Mouse (Mus musculus) erythroblast, embryonic 14.5 days (primary cell): ENCODE data around the gene Capn12.

ENCODE experiments used
- GATA1 ChIP-seq: IDR thresholded peaks from 2 replicates; pipeline ENCODE4 v1.6.1; 2012; ENCODE audit warnings: low read length, inconsistent platforms, mixed read lengths
- TAL1 ChIP-seq: IDR thresholded peaks from 3 replicates; pipeline ENCODE4 v1.6.1; 2012; ENCODE audit warnings: low read length, inconsistent platforms, mixed read lengths

DNA sequence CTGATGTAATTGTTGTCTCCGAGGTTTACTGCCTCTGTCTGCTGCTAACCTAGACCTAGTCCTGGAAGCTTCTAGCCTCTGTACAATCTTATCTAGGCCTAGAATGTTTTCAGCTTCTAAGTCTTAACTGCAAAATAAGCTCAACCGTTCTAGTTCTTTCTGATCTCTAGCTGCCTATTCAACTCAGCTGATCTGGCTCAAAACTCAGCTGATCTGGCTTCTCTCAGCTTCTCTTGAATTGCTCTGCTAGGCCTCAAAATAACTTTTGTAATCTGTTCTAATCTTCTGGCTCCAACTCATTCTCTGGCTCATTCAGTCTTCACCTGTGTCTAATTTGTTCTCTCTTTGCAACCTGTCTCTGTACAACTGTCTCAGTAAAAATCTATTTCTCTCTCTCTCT is 6.7 kb upstream of the Capn12 start:
- TF ChIP-seq GATA1 (no peak), TAL1 (no peak)
